Mouse (Mus musculus): ENCODE results near the gene H2-Q6.
"Not testable (repeated sequence)": the region's sequence is repeated elsewhere in the genome, so short reads cannot be mapped to it uniquely, and the experiment has no call there.

GRCm38 (mm10) chr17:35424106-35424505 lies 544 bp upstream of the H2-Q6 start:
- TF ChIP-seq CEBPB (IDR thresholded peaks at IDR 0.05; ENCODE audit: insufficient read depth, poor library complexity, severe bottlenecking); POLR2A (IDR thresholded peaks at IDR 0.05; ENCODE audit: insufficient read length, low read depth); E2F4 (IDR thresholded peaks at IDR 0.05; ENCODE audit: insufficient read depth); POLR2AphosphoS2 (IDR thresholded peaks at IDR 0.05; ENCODE audit: insufficient read length, low read depth); USF1 (IDR thresholded peaks at IDR 0.05; ENCODE audit: low read depth); MYOD1 (IDR thresholded peaks at IDR 0.05; ENCODE audit: control insufficient read depth in 1 of 3, insufficient read length in 2 of 3, low read depth in 2 of 3); MAX (IDR thresholded peaks at IDR 0.05; ENCODE audit: low read depth): not testable (repeated sequence)

Measured in myocyte (in vitro differentiated cells).